Comparison of ENCODE assay signal across 9 mouse cellular contexts in genomic region chr17:71617974-71618373, GRCm38 (mm10). TPM values are rescaled to one million over a fixed set of nuclear protein-coding genes. Genes with fewer than 3 reads are reported as not detected.
DNase-seq lines count a peak whose midpoint lies in the region; ATAC-seq lines count a peak whose summit lies in the region.
"Had no signal": no experiment of that assay in that cellular context is flagged by ENCODE, and none has a peak within 500 bp of the region (broad histone marks: within the 10 kb centered on the region; RNA-seq: fewer than 3 reads in every experiment).

No protein-coding gene starts in this region.

- peak overlapping the region; percentile 100 for H3K4me3 ChIP-seq in kidney, embryonic 15.5 days (replicated peaks)
- 0 out of 2 replicates have a peak overlapping the region, but pooled peaks have one; percentile 2 for H3K4me3 ChIP-seq in hindbrain, embryonic 13.5 days
- H3K4me3 ChIP-seq in midbrain, embryonic 14.5 days (replicated peaks; ENCODE audit: low read depth, low read length): no peak overlapping the region

- H3K4me1 ChIP-seq in kidney, embryonic 15.5 days: peaks cover 20% of the 10 kb centered on the region
- peaks cover 21% of the 10 kb centered on the region for H3K4me1 ChIP-seq in hindbrain, embryonic 13.5 days (replicated peaks)
- H3K4me1 ChIP-seq in midbrain, embryonic 14.5 days (ENCODE audit: control insufficient read depth, insufficient read depth, low read length): peaks cover 14% of the 10 kb centered on the region

- DNase-seq in kidney, adult 9 months: no peak
- DNase-seq in MN1 (ENCODE audit: low spot score): peak; percentile 28
- no peak for DNase-seq in midbrain, embryonic 14.5 days
- DNase-seq in right cerebral cortex, postnatal 14 days: no peak
- no peak for DNase-seq in kidney, postnatal 25 days
- no peak for DNase-seq in gastrocnemius, adult 8-10 months (ENCODE audit: low spot score in 2 of 2)
- DNase-seq: gastrocnemius, postnatal 36 days had no signal

- WGBS in kidney, embryonic 15.5 days: 48% methylated on average over 4 of the region's 4 CpGs
- 76% methylated on average over 4 of the region's 4 CpGs for WGBS in hindbrain, embryonic 13.5 days
- 84% methylated on average over 4 of the region's 4 CpGs for WGBS in midbrain, embryonic 14.5 days

- no peaks in the 10 kb centered on the region for H3K9me3 ChIP-seq in kidney, embryonic 15.5 days (replicated peaks)
- no peaks in the 10 kb centered on the region for H3K9me3 ChIP-seq in hindbrain, embryonic 13.5 days
- H3K9me3 ChIP-seq in midbrain, embryonic 14.5 days (ENCODE audit: control insufficient read depth, low read length): no peaks in the 10 kb centered on the region

- H3K4me2 ChIP-seq in kidney, embryonic 15.5 days: peak overlapping the region; percentile 70
- H3K4me2 ChIP-seq in hindbrain, embryonic 13.5 days: peak overlapping the region; percentile 88
- H3K4me2 ChIP-seq in midbrain, embryonic 14.5 days (ENCODE audit: low read length): peak overlapping the region; percentile 89

- peak overlapping the region; percentile 95; the same call in 1 of the 2 replicates for H3K9ac ChIP-seq in kidney, embryonic 15.5 days
- no peak overlapping the region for H3K9ac ChIP-seq in hindbrain, embryonic 13.5 days
- H3K9ac ChIP-seq in midbrain, embryonic 14.5 days (replicated peaks; ENCODE audit: low read length): no peak overlapping the region

- no peaks in the 10 kb centered on the region for H3K27me3 ChIP-seq in kidney, embryonic 15.5 days
- H3K27me3 ChIP-seq in hindbrain, embryonic 13.5 days: no peaks in the 10 kb centered on the region
- no peaks in the 10 kb centered on the region for H3K27me3 ChIP-seq in midbrain, embryonic 14.5 days (ENCODE audit: control insufficient read depth, insufficient read depth, low read length)

- ATAC-seq in kidney, embryonic 15.5 days (replicated peaks; ENCODE audit: low FRiP score): no peak
- ATAC-seq in hindbrain, embryonic 13.5 days (ENCODE audit: low FRiP score): no peak
- ATAC-seq in midbrain, embryonic 14.5 days (ENCODE audit: low FRiP score, low TSS enrichment): no peak

- H3K36me3 ChIP-seq in kidney, embryonic 15.5 days: peaks cover 13% of the 10 kb centered on the region
- peaks cover 3% of the 10 kb centered on the region for H3K36me3 ChIP-seq in hindbrain, embryonic 13.5 days
- peaks cover 7% of the 10 kb centered on the region; the same call in 1 of the 2 replicates for H3K36me3 ChIP-seq in midbrain, embryonic 14.5 days (ENCODE audit: control insufficient read depth, insufficient read depth, low read length)

- H3K27ac ChIP-seq in kidney, embryonic 15.5 days: no peak overlapping the region
- no peak overlapping the region for H3K27ac ChIP-seq in hindbrain, embryonic 13.5 days
- H3K27ac ChIP-seq in midbrain, embryonic 14.5 days (replicated peaks; ENCODE audit: low read depth, low read length): no peak overlapping the region

RNA-seq across cellular contexts. Expression of gene Wdr43, which starts 2.3 kb away (rescaled TPM):
- polyA plus RNA-seq in kidney, embryonic 15.5 days (2015; fragmentation: Nextera tagmentation; extraction: Ambion mirVana): 83.3 and 84.2 TPM in 2 replicates
- 47.4 and 52.8 TPM in 2 replicates for polyA plus RNA-seq in hindbrain, embryonic 13.5 days (2015; fragmentation: Nextera tagmentation; extraction: Ambion mirVana)
- polyA plus RNA-seq in midbrain, embryonic 14.5 days (2014; fragmentation: Nextera tagmentation; extraction: Ambion mirVana): 38.8 and 57.0 TPM in 2 replicates
- total RNA-seq in gastrocnemius, adult 8-10 months (2022): 10 to 100 TPM; 26.4 to 29.4 (median 28.1) TPM

RNA-seq across cellular contexts. Expression of gene Togaram2, which starts 55.1 kb away (rescaled TPM):
- polyA plus RNA-seq in kidney, embryonic 15.5 days (2015; fragmentation: Nextera tagmentation; extraction: Ambion mirVana): 0.18 and 0.32 TPM in 2 replicates
- polyA plus RNA-seq in hindbrain, embryonic 13.5 days (2015; fragmentation: Nextera tagmentation; extraction: Ambion mirVana): 0.35 and 0.53 TPM in 2 replicates
- polyA plus RNA-seq in midbrain, embryonic 14.5 days (2014; fragmentation: Nextera tagmentation; extraction: Ambion mirVana): 0.14 and 0.35 TPM in 2 replicates
- total RNA-seq in gastrocnemius, adult 8-10 months (2022): 1 to 10 TPM; 1.4 to 2.4 (median 2.1) TPM
